Mouse (Mus musculus) liver, embryonic 16.5 days (tissue): Measurements from ENCODE around the gene Kcnk4. TPM values are rescaled to one million over a fixed set of nuclear protein-coding genes. Genes with fewer than 3 reads are reported as not detected.

Source experiments
- ATAC-seq: fragments of 200-750 bp; cut with Nextera tagmentation; 2 replicates; pipeline ENCODE4 v1.8.0; 2017; ENCODE audit warnings: low read depth, mild to moderate bottlenecking, moderate number of reproducible peaks, moderate library complexity
- H3K27ac ChIP-seq: fragments of 300-500 bp; sonication (generic); 2 replicates; pipeline ENCODE4 v1.5.1; 2014; ENCODE audit warnings: mild to moderate bottlenecking, low read length
- H3K27me3 ChIP-seq: fragments of 300-500 bp; sonication (generic); 2 replicates; pipeline ENCODE4 v1.6.1; 2014; ENCODE audit warnings: low read depth, low read length, mixed read lengths; ENCODE audit not compliant: control insufficient read depth, insufficient read depth
- H3K36me3 ChIP-seq: fragments of 300-500 bp; sonication (generic); 2 replicates; pipeline ENCODE4 v1.6.1; 2014; ENCODE audit warnings: mild to moderate bottlenecking; ENCODE audit not compliant: control insufficient read depth, insufficient read depth
- H3K4me1 ChIP-seq: fragments of 300-500 bp; sonication (generic); 2 replicates; pipeline ENCODE4 v1.6.1; 2014; ENCODE audit warnings: low read depth, low read length, mixed read lengths; ENCODE audit not compliant: control insufficient read depth
- H3K4me2 ChIP-seq: fragments of 300-500 bp; sonication (generic); 2 replicates; pipeline ENCODE4 v1.6.1; 2014; ENCODE audit warnings: low read depth, low read length, mixed read lengths
- H3K4me3 ChIP-seq: fragments of 300-500 bp; sonication (generic); 2 replicates; pipeline ENCODE4 v1.5.1; 2014; ENCODE audit warnings: low read depth, mild to moderate bottlenecking, low read length
- H3K9ac ChIP-seq: fragments of 300-500 bp; sonication (generic); 2 replicates; pipeline ENCODE4 v1.6.1; 2014; ENCODE audit warnings: low read depth, low read length
- H3K9me3 ChIP-seq: fragments of 300-500 bp; sonication (generic); replicated peaks from 2 replicates; pipeline ENCODE4 v1.6.1; 2016; ENCODE audit warnings: low read length; ENCODE audit not compliant: control insufficient read depth
- WGBS: fragments of 180-500 bp; shearing (Covaris S2); extraction: QIAGEN DNeasy Blood & Tissue Kit; methylation state at CpG from one replicate; pipeline ENCODE4 v1.1.7; 2014; ENCODE audit not compliant: insufficient replicate concordance; 5-methylcytosine and 5-hydroxymethylcytosine counted together
- microRNA-seq: library from miRNA; unstranded; fragments of <30 nt; microRNA quantifications from one replicate; pipeline ENCODE4, GENCODE M21; 2016
- polyA plus RNA-seq: library from polyadenylated mRNA; unstranded; fragments of >200 nt; fragmentation: Nextera tagmentation; extraction: Ambion mirVana; gene quantifications from 2 replicates; pipeline ENCODE4 v1.2.1, GENCODE M21; 2015

The Kcnk4 gene
- polyA plus RNA-seq, 1 experiment from 2014 or later = 0.04 TPM

- no peak overlapping the region for H3K4me3 ChIP-seq
- ATAC-seq = no peak
- no peak overlapping the region for H3K4me2 ChIP-seq
- no peaks in the 10 kb centered on the region for H3K36me3 ChIP-seq
- no peaks in the 10 kb centered on the region for H3K27me3 ChIP-seq
- no peaks in the 10 kb centered on the region for H3K4me1 ChIP-seq
- 67% methylated on average over 4 of the region's 4 CpGs for WGBS
- H3K27ac ChIP-seq = no peak overlapping the region
- H3K9ac ChIP-seq = no peak overlapping the region
- H3K9me3 ChIP-seq = no peaks in the 10 kb centered on the region
Observed at GRCm38 (mm10) chr19:6877965-6878364, 56.4 kb downstream of the Kcnk4 start.

DNA sequence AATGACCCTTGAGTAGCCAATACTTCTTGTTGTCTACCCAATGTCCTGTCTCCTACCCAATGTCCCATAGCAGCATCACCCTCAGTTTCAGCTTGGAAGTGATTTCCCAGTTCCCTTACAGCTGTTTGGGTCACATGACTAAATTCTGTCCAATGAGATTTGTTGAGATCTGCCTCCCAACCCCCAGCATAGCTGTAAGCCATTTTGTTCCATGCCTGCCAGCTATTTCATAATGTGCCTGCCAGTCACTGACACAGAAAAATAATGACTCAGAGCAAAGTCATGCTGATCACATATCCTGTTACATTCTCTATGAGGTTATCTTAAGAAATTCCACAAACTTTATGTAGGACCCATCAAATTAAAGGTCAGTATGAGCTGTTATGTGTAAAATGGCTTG is 57.5 kb downstream of the Kcnk4 start:
- H3K4me1 ChIP-seq = peaks cover 5% of the 10 kb centered on the region
- no peaks in the 10 kb centered on the region for H3K9me3 ChIP-seq
- no peak overlapping the region for H3K4me2 ChIP-seq
- no peaks in the 10 kb centered on the region for H3K27me3 ChIP-seq
- H3K36me3 ChIP-seq = no peaks in the 10 kb centered on the region
- H3K27ac ChIP-seq = no peak overlapping the region
- no peak overlapping the region for H3K9ac ChIP-seq
- no peak for ATAC-seq
- H3K4me3 ChIP-seq = no peak overlapping the region

DNA sequence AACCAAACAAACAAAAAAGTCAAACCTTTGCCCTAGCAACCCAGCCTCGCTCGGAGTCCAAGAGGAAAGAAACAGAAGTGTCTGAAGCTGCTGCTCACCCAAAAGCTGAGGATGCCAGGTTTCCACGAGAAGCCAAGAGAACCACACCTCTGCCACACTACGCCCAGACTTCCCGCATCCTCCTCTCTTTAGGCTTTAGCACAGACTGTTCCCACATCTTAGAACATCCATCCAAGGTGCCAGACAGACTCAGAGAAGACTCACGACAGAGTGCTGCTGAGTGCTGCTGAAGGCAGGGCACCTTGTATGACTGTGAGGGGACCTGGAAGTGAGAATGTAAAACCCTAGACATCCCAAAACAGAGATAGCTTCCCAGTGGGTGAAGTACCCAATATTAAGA is 58.5 kb downstream of the Kcnk4 start:
- H3K4me1 ChIP-seq = peaks cover 14% of the 10 kb centered on the region
- H3K27ac ChIP-seq = no peak overlapping the region
- H3K9me3 ChIP-seq = no peaks in the 10 kb centered on the region
- H3K4me2 ChIP-seq = no peak overlapping the region
- ATAC-seq = no peak
- no peaks in the 10 kb centered on the region for H3K27me3 ChIP-seq
- H3K4me3 ChIP-seq = no peak overlapping the region
- H3K9ac ChIP-seq = no peak overlapping the region
- 74% methylated on average over 6 of the region's 6 CpGs for WGBS
- no peaks in the 10 kb centered on the region for H3K36me3 ChIP-seq

- peaks cover 14% of the 10 kb centered on the region for H3K4me1 ChIP-seq
- no peaks in the 10 kb centered on the region for H3K9me3 ChIP-seq
- H3K27ac ChIP-seq = no peak overlapping the region
- H3K4me2 ChIP-seq = no peak overlapping the region
- 52% methylated on average over 1 of the region's 1 CpGs for WGBS
- ATAC-seq = no peak
- H3K27me3 ChIP-seq = no peaks in the 10 kb centered on the region
- H3K36me3 ChIP-seq = no peaks in the 10 kb centered on the region
- no peak overlapping the region for H3K4me3 ChIP-seq
- H3K9ac ChIP-seq = no peak overlapping the region
Observed at GRCm38 (mm10) chr19:6874257-6874656, 60.1 kb downstream of the Kcnk4 start.

Small RNAs within 50 kb of the gene (microRNA-seq; reads per million reads assigned to microRNA genes)
- gene Mir6990 = 0.98 reads per million

Other genes starting within 250 kb of the Kcnk4 start
- 5.0 and 5.5 TPM in 2 replicates for gene Rps6ka4, start 93.9 kb downstream of the Kcnk4 start, polyA plus RNA-seq
- gene Ccdc88b, start 76.3 kb downstream of the Kcnk4 start, polyA plus RNA-seq = 1.9 and 2.8 TPM in 2 replicates
- 57.3 and 62.3 TPM in 2 replicates for gene Trmt112, start 24.8 kb downstream of the Kcnk4 start, polyA plus RNA-seq
- gene Prdx5, start 24.4 kb downstream of the Kcnk4 start, polyA plus RNA-seq = 140 and 161 TPM in 2 replicates
- 3.6 and 4.8 TPM in 2 replicates for gene Esrra, start 12.7 kb downstream of the Kcnk4 start, polyA plus RNA-seq
- gene Catsperz, start 9.1 kb downstream of the Kcnk4 start, polyA plus RNA-seq = 0.16 and 0.50 TPM in 2 replicates
- 24.8 and 25.2 TPM in 2 replicates for gene Bad, start 7.3 kb upstream of the Kcnk4 start, polyA plus RNA-seq
- 5.2 and 5.3 TPM in 2 replicates for gene Gpr137, start 8.0 kb upstream of the Kcnk4 start, polyA plus RNA-seq
- 15.9 and 17.4 TPM in 2 replicates for gene Ppp1r14b, start 40.5 kb upstream of the Kcnk4 start, polyA plus RNA-seq
- 4.8 and 6.6 TPM in 2 replicates for gene Plcb3, start 42.0 kb upstream of the Kcnk4 start, polyA plus RNA-seq
- gene Fkbp2, start 46.0 kb upstream of the Kcnk4 start, polyA plus RNA-seq = 91.1 and 101 TPM in 2 replicates
- gene Vegfb, start 53.1 kb upstream of the Kcnk4 start, polyA plus RNA-seq = 7.7 and 10.5 TPM in 2 replicates
- 9.9 and 10.5 TPM in 2 replicates for gene Dnajc4, start 58.1 kb upstream of the Kcnk4 start, polyA plus RNA-seq
- 10.1 and 10.5 TPM in 2 replicates for gene Nudt22, start 61.6 kb upstream of the Kcnk4 start, polyA plus RNA-seq
- 1.6 and 2.5 TPM in 2 replicates for gene Trpt1, start 61.6 kb upstream of the Kcnk4 start, polyA plus RNA-seq
- gene Fermt3, start 85.0 kb upstream of the Kcnk4 start, polyA plus RNA-seq = 103 and 105 TPM in 2 replicates
- 103 and 104 TPM in 2 replicates for gene Stip1, start 105.5 kb upstream of the Kcnk4 start, polyA plus RNA-seq
- 4.6 and 5.8 TPM in 2 replicates for gene Macrod1, start 122.3 kb upstream of the Kcnk4 start, polyA plus RNA-seq
- 0.09 and 0.19 TPM in 2 replicates for gene Flrt1, start 171.2 kb upstream of the Kcnk4 start, polyA plus RNA-seq